Mouse (Mus musculus): ENCODE measurements around the gene 4930562C15Rik.

GRCm38 (mm10) chr16:4894201-4894908 is 59.1 kb downstream of the 4930562C15Rik start:
- TF ChIP-seq CTCF (IDR thresholded peaks at IDR 0.05 in 2 of 3, conservative IDR thresholded peaks at IDR 0.05 in 1 of 3; ENCODE audit: control insufficient read depth in 1 of 3, insufficient read depth in 1 of 3, low read depth in 2 of 3, low read length in 3 of 3, poor library complexity in 1 of 3, severe bottlenecking in 1 of 3) (no peak), USF1 (IDR thresholded peaks at IDR 0.05; ENCODE audit: low read depth, low read length) (no peak), EP300 (IDR thresholded peaks at IDR 0.05; ENCODE audit: low read depth in 1 of 2, low read length in 2 of 2) (no peak), ZNF384 (IDR thresholded peaks at IDR 0.05; ENCODE audit: low read depth, low read length) (no peak), GATA1 (IDR thresholded peaks at IDR 0.05; ENCODE audit: low read depth, low read length) (no peak), POLR2A (IDR thresholded peaks at IDR 0.05; ENCODE audit: control insufficient read depth in 1 of 2, insufficient read depth in 1 of 2, low read depth in 1 of 2, low read length in 2 of 2, poor library complexity in 1 of 2) (no peak), CHD2 (IDR thresholded peaks at IDR 0.05; ENCODE audit: low read length) (no peak), MAX (IDR thresholded peaks at IDR 0.05; ENCODE audit: low read length) (no peak), JUND (IDR thresholded peaks at IDR 0.05; ENCODE audit: low read depth, low read length) (no peak), TAL1 (IDR thresholded peaks at IDR 0.05; ENCODE audit: low read length) (no peak), ZMIZ1 (IDR thresholded peaks at IDR 0.05; ENCODE audit: low read depth, low read length) (no peak), CHD1 (IDR thresholded peaks at IDR 0.05; ENCODE audit: low read depth, low read length) (no peak), ZC3H11A (IDR thresholded peaks at IDR 0.05; ENCODE audit: low read depth, low read length) (no peak)
